Mouse (Mus musculus): Measurements from ENCODE around the gene Ddx39.

Ddx39 gene

GRCm38 (mm10) chr8:83715031-83715690 lies at the start of gene Ddx39:
TSS of gene Ddx39 (plus strand) at chr8:83715177.
- in situ Hi-C loops (cut with MboI): no loop called here

- in situ Hi-C loops (cut with MboI): no loop called here
Measured at GRCm38 (mm10) chr8:83665969-83666865, 48.8 kb upstream of the Ddx39 start, which contains the start of gene Ptger1. TSS of gene Ptger1 (plus strand) at chr8:83666678.

GRCm38 (mm10) chr8:83666866-83667234 lies 48.1 kb upstream of the Ddx39 start:
- in situ Hi-C loops (cut with MboI): no loop called here

- in situ Hi-C loops (cut with MboI): no loop called here
Measured at GRCm38 (mm10) chr8:83667526-83667925, 47.5 kb upstream of the Ddx39 start.

GRCm38 (mm10) chr8:83668010-83668916 lies 46.7 kb upstream of the Ddx39 start:
- in situ Hi-C loops (cut with MboI): no loop called here

GRCm38 (mm10) chr8:83669013-83669412 lies 46.0 kb upstream of the Ddx39 start:
- in situ Hi-C loops (cut with MboI): no loop called here

- in situ Hi-C loops (cut with MboI): no loop called here
Measured at GRCm38 (mm10) chr8:83672936-83673335, 42.0 kb upstream of the Ddx39 start.

- in situ Hi-C loops (cut with MboI): no loop called here
Measured at GRCm38 (mm10) chr8:83674497-83674896, 40.5 kb upstream of the Ddx39 start.

GRCm38 (mm10) chr8:83679866-83680265 lies 35.1 kb upstream of the Ddx39 start:
- in situ Hi-C loops (cut with MboI): no loop called here

- in situ Hi-C loops (cut with MboI): no loop called here
Measured at GRCm38 (mm10) chr8:83680603-83681002, 34.4 kb upstream of the Ddx39 start.

GRCm38 (mm10) chr8:83681099-83681498 lies 33.9 kb upstream of the Ddx39 start:
- in situ Hi-C loops (cut with MboI): no loop called here

- in situ Hi-C loops (cut with MboI): no loop called here
Measured at GRCm38 (mm10) chr8:83684517-83684916, 30.5 kb upstream of the Ddx39 start.

GRCm38 (mm10) chr8:83689264-83689663 lies 25.7 kb upstream of the Ddx39 start:
- in situ Hi-C loops (cut with MboI): no loop called here

GRCm38 (mm10) chr8:83693609-83694236 lies 21.3 kb upstream of the Ddx39 start:
- in situ Hi-C loops (cut with MboI): no loop called here

GRCm38 (mm10) chr8:83694369-83695160 lies 20.4 kb upstream of the Ddx39 start:
- in situ Hi-C loops (cut with MboI): no loop called here

GRCm38 (mm10) chr8:83695351-83696106 lies 19.4 kb upstream of the Ddx39 start:
- in situ Hi-C loops (cut with MboI): no loop called here

- in situ Hi-C loops (cut with MboI): no loop called here
Measured at GRCm38 (mm10) chr8:83697374-83698220, 17.4 kb upstream of the Ddx39 start.

- in situ Hi-C loops (cut with MboI): no loop called here
Measured at GRCm38 (mm10) chr8:83698291-83698660, 16.7 kb upstream of the Ddx39 start.

Data from mature B cell (primary cell).